Mouse (Mus musculus) heart, postnatal 0 days (tissue): ENCODE results near the gene Galns. TPM values are rescaled to one million over a fixed set of nuclear protein-coding genes. Genes with fewer than 3 reads are reported as not detected.
"Not testable (repeated sequence)": the region's sequence is repeated elsewhere in the genome, so short reads cannot be mapped to it uniquely, and the experiment has no call there.

Experiments
- ATAC-seq: fragments of 200-750 bp; cut with Nextera tagmentation; 2 replicates; pipeline ENCODE4 v1.8.0; 2017; ENCODE audit warnings: low read depth, moderate number of reproducible peaks, moderate library complexity; ENCODE audit not compliant: insufficient read depth
- DNase-seq: peaks from one replicate; pipeline ENCODE4 v3.0.0-alpha.2; 2016; ENCODE audit warnings: low spot score
- H3K27ac ChIP-seq: fragments of 300-500 bp; sonication (generic); 2 replicates; pipeline ENCODE4 v1.5.1; 2014; ENCODE audit warnings: low read depth, mild to moderate bottlenecking
- H3K27me3 ChIP-seq: fragments of 300-500 bp; sonication (generic); 2 replicates; pipeline ENCODE4 v1.6.1; 2014; ENCODE audit warnings: low read length, mixed read lengths; ENCODE audit not compliant: control insufficient read depth, insufficient read depth
- H3K36me3 ChIP-seq: fragments of 300-500 bp; sonication (generic); replicated peaks from 2 replicates; pipeline ENCODE4 v1.6.1; 2014; ENCODE audit warnings: low read length, mixed read lengths; ENCODE audit not compliant: control insufficient read depth, insufficient read depth
- H3K4me1 ChIP-seq: fragments of 300-500 bp; sonication (generic); 2 replicates; pipeline ENCODE4 v1.6.1; 2014; ENCODE audit warnings: antibody characterized with exemption; ENCODE audit not compliant: control insufficient read depth, insufficient read depth
- H3K4me2 ChIP-seq: fragments of 300-500 bp; sonication (generic); 2 replicates; pipeline ENCODE4 v1.6.1; 2014; ENCODE audit warnings: low read depth, mild to moderate bottlenecking, low read length, moderate library complexity
- H3K4me3 ChIP-seq: fragments of 300-500 bp; sonication (generic); 2 replicates; pipeline ENCODE4 v1.5.1; 2014; ENCODE audit warnings: low read depth, low read length
- H3K9ac ChIP-seq: fragments of 300-500 bp; sonication (generic); replicated peaks from 2 replicates; pipeline ENCODE4 v1.6.1; 2014; ENCODE audit warnings: low read depth, low read length, mixed read lengths
- H3K9me3 ChIP-seq: fragments of 300-500 bp; sonication (generic); replicated peaks from 2 replicates; pipeline ENCODE4 v1.6.1; 2016; ENCODE audit warnings: low read length; ENCODE audit not compliant: control insufficient read depth
- CTCF ChIP-seq: IDR thresholded peaks from 2 replicates; pipeline ENCODE4 v1.5.1; 2016; ENCODE audit warnings: antibody characterized with exemption, control low read depth, low read depth
- EP300 ChIP-seq: IDR thresholded peaks from 2 replicates; pipeline ENCODE4 v1.6.1; 2016; ENCODE audit warnings: antibody characterized with exemption, low read depth
- WGBS: fragments of 180-500 bp; shearing (Covaris S2); extraction: QIAGEN DNeasy Blood & Tissue Kit; methylation state at CpG from one replicate; pipeline ENCODE4 v1.1.7; 2014; 5-methylcytosine and 5-hydroxymethylcytosine counted together
- polyA plus RNA-seq: library from polyadenylated mRNA; unstranded; fragments of >200 nt; fragmentation: Nextera tagmentation; extraction: Ambion mirVana; gene quantifications from 2 replicates; pipeline ENCODE4 v1.2.1, GENCODE M21; 2015
- total RNA-seq: library from RNA; depleted of rRNA; stranded (reverse); fragments of >200 nt; gene quantifications from 2 replicates; pipeline ENCODE4 v1.2.3, GENCODE M21; 2014; ENCODE audit warnings: low replicate concordance

Gene Galns
- total and polyA plus RNA-seq, 2 experiments from 2014 or later = 7.2 to 11.6 TPM

- H3K9ac ChIP-seq = peak overlapping the region; percentile 60
- WGBS = 16% methylated on average over 21 of the region's 21 CpGs
- peak overlapping the region; percentile 83 for H3K4me2 ChIP-seq
- peaks cover 20% of the 10 kb centered on the region for H3K4me1 ChIP-seq
- no peaks in the 10 kb centered on the region for H3K9me3 ChIP-seq
- no peaks in the 10 kb centered on the region for H3K27me3 ChIP-seq
- peak; percentile 11; the same call in 1 of the 2 replicates for ATAC-seq
- H3K36me3 ChIP-seq = peaks cover 17% of the 10 kb centered on the region
- H3K4me3 ChIP-seq = peak overlapping the region; percentile 68
- H3K27ac ChIP-seq = peak overlapping the region; percentile 47; the same call in 1 of the 2 replicates
- DNase-seq = no peak
- no peak for TF ChIP-seq EP300
- no peak for TF ChIP-seq CTCF
Measured at GRCm38 (mm10) chr8:122575735-122576647, 35.3 kb downstream of the Galns start.

- H3K4me1 ChIP-seq = peaks cover 20% of the 10 kb centered on the region
- H3K36me3 ChIP-seq = peaks cover 22% of the 10 kb centered on the region
- no peak overlapping the region for H3K9ac ChIP-seq
- H3K27me3 ChIP-seq = no peaks in the 10 kb centered on the region
- peak overlapping the region; percentile 83 for H3K4me2 ChIP-seq
- no peak overlapping the region for H3K4me3 ChIP-seq
- ATAC-seq (no peak), DNase-seq (no peak)
- no peak overlapping the region; the same call in 1 of the 2 replicates for H3K27ac ChIP-seq
- no peak for TF ChIP-seq EP300
- TF ChIP-seq CTCF = no peak
- 65% methylated on average over 8 of the region's 8 CpGs for WGBS
- H3K9me3 ChIP-seq = no peaks in the 10 kb centered on the region
Measured at GRCm38 (mm10) chr8:122575286-122575685, 36.0 kb downstream of the Galns start.

GRCm38 (mm10) chr8:122574667-122575251 is 36.5 kb downstream of the Galns start:
- 22% methylated on average over 10 of the region's 10 CpGs for WGBS
- no peaks in the 10 kb centered on the region for H3K9me3 ChIP-seq
- no peak for TF ChIP-seq CTCF
- no peak for TF ChIP-seq EP300
- DNase-seq (no peak), ATAC-seq (no peak)
- peaks cover 28% of the 10 kb centered on the region for H3K36me3 ChIP-seq
- H3K4me2 ChIP-seq = peak overlapping the region; percentile 83; the same call in 1 of the 2 replicates
- H3K27me3 ChIP-seq = no peaks in the 10 kb centered on the region
- H3K4me3 ChIP-seq = no peak overlapping the region
- no peak overlapping the region; the same call in 1 of the 2 replicates for H3K27ac ChIP-seq
- H3K9ac ChIP-seq = no peak overlapping the region
- H3K4me1 ChIP-seq = peaks cover 20% of the 10 kb centered on the region

GRCm38 (mm10) chr8:122574264-122574663 is 37.0 kb downstream of the Galns start:
- Histone ChIP-seq H3K9ac (no peak overlapping the region), H3K4me2 (no peak overlapping the region), H3K36me3 (peaks cover 28% of the 10 kb centered on the region), H3K9me3 (no peaks in the 10 kb centered on the region), H3K27me3 (no peaks in the 10 kb centered on the region), H3K4me1 (peaks cover 22% of the 10 kb centered on the region), H3K4me3 (no peak overlapping the region), H3K27ac (no peak overlapping the region)
- no peak for DNase-seq
- ATAC-seq = no peak
- no peak for TF ChIP-seq EP300
- TF ChIP-seq CTCF = no peak
- 37% methylated on average over 3 of the region's 3 CpGs for WGBS

- peaks cover 28% of the 10 kb centered on the region for H3K36me3 ChIP-seq
- H3K4me1 ChIP-seq = peaks cover 28% of the 10 kb centered on the region
- no peak overlapping the region for H3K4me2 ChIP-seq
- H3K4me3 ChIP-seq = no peak overlapping the region
- no peak for DNase-seq
- no peaks in the 10 kb centered on the region for H3K27me3 ChIP-seq
- H3K27ac ChIP-seq = no peak overlapping the region
- WGBS = 72% methylated on average over 9 of the region's 9 CpGs
- no peak overlapping the region for H3K9ac ChIP-seq
- no peak for TF ChIP-seq CTCF
- TF ChIP-seq EP300 = no peak
- H3K9me3 ChIP-seq = no peaks in the 10 kb centered on the region
- no peak for ATAC-seq
Measured at GRCm38 (mm10) chr8:122573577-122573976, 37.7 kb downstream of the Galns start.

- H3K9ac ChIP-seq, DNase-seq, H3K27ac ChIP-seq, H3K4me2 ChIP-seq, H3K4me3 ChIP-seq, H3K27me3 ChIP-seq, H3K9me3 ChIP-seq, ATAC-seq: not testable (repeated sequence)
- peaks cover 31% of the 10 kb centered on the region for H3K4me1 ChIP-seq
- 60% methylated on average over 4 of the region's 4 CpGs for WGBS
- peaks cover 28% of the 10 kb centered on the region for H3K36me3 ChIP-seq
Measured at GRCm38 (mm10) chr8:122573176-122573575, 38.1 kb downstream of the Galns start.
